Mouse (Mus musculus): ENCODE results near the gene Pcgf3. TPM values are rescaled to one million over a fixed set of nuclear protein-coding genes. Genes with fewer than 3 reads are reported as not detected.

Pcgf3 gene
- polyA plus RNA-seq, 1 experiment from 2014 or later = 20.0 TPM

DNA sequence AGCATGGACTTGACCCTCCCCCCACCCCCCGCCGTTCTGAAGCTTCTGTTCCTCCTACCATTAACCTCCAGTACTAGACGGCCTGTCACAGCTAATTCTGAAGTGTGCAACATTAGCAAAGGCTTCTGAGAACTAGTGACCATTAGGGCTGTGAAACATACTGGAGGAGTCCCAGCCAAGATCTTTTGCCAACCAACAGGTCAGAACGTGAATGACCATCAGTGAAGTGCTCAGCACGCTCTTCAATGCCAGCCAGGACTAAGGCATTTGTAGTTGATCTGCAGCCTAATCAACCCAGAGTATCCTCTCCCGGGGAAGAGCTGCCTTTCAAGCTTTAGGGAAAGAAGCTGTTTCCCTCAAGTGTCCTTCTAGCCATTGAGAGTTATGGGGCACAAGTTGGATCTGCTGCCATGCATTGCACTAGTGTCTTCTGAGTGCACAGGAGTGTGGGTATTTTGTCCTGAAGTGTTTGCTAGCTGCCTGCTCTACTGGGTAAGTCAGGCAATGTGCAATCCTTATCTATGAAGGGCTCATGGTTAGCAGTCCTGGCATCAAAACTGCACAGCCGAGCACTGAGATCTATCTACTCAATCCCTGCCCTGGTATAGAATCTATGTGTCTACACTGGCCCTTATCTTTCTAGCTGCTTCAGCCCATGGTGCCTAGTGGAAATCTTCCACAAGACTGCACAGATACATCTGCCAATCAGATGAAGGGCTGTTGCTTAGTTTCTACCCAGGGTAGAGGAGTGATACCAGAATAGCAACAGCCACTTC lies 82.7 kb downstream of the Pcgf3 start:
- Histone ChIP-seq H3K27ac (no peak overlapping the region), H3K4me1 (no peaks in the 10 kb centered on the region; the same call in 1 of the 2 replicates), H3K36me3 (replicated peaks) (no peaks in the 10 kb centered on the region), H3K4me3 (no peak overlapping the region), H3K9me3 (no peaks in the 10 kb centered on the region), H3K27me3 (ENCODE audit: poor library complexity, severe bottlenecking) (peaks cover 12% of the 10 kb centered on the region)
- DNase-seq (ENCODE audit: extremely low spot score, low spot score) = no peak
- 72% methylated on average over 7 of the region's 7 CpGs for WGBS

GRCm38 (mm10) chr5:108547636-108548035 lies 86.6 kb downstream of the Pcgf3 start:
- 89% methylated on average over 5 of the region's 5 CpGs for WGBS
- DNase-seq (ENCODE audit: extremely low spot score, low spot score) = no peak
- Histone ChIP-seq H3K4me3 (no peak overlapping the region), H3K27ac (no peak overlapping the region), H3K9me3 (no peaks in the 10 kb centered on the region), H3K27me3 (ENCODE audit: poor library complexity, severe bottlenecking) (peaks cover 42% of the 10 kb centered on the region), H3K36me3 (replicated peaks) (no peaks in the 10 kb centered on the region), H3K4me1 (peaks cover 17% of the 10 kb centered on the region)

DNA sequence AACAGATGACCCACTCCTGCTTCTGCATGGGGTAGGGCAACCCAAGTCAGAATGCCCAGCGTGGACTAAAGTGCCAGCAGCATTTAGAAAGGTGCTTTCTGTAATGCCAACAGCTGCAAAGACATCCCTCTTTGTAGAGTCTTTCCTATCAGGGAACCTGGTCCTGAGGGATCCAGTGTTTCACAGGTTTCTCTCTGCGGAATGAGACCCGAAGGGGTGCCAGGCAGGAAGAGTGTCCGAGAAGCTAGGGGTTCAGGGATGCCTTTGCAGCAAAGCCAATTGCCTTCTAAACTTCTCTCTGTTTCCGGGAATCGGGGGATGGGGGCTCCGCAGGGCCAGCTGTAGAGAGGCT lies 88.1 kb downstream of the Pcgf3 start:
- peaks cover 42% of the 10 kb centered on the region for H3K27me3 ChIP-seq (ENCODE audit: poor library complexity, severe bottlenecking)
- H3K9me3 ChIP-seq = no peaks in the 10 kb centered on the region
- WGBS = 18% methylated on average over 7 of the region's 7 CpGs
- no peak for DNase-seq (ENCODE audit: extremely low spot score, low spot score)
- no peak overlapping the region for H3K27ac ChIP-seq
- H3K36me3 ChIP-seq (replicated peaks) = no peaks in the 10 kb centered on the region
- peaks cover 17% of the 10 kb centered on the region for H3K4me1 ChIP-seq
- H3K4me3 ChIP-seq = peak overlapping the region; percentile 57

DNA sequence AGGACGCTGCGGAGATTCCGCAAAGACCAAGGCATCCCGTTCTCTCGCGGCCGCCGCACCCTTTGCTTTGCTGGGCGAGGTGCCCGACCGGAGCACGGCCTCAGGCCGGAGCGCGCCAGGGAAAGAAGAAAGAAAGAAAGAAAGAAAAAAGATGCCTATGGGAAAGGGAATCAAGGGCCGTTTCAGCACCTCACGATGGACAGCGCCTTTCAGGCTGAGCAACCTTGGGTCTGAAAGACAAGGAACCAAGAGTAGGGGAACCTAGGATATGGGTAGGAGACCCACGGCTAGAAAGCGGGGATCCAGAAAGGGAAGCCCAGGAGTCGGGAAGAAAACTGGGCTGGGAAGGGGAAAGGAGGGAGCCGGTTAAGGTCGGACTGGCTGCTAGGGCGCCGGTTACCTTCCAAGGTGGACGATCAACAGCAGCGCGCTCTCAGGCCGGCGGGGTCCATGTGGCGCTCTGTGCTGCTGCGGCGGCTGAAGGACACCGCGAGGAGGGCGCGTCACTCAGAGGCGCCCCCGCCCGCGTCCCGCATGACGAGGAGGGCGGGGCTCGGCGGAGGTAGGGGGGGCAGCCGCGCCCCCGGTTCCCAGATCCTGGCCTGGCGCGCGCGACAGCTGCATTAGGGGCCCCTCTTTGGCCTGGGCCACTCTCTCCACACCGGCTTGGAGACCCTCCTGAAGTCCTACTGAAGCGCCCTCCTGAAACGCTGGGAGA lies 88.6 kb downstream of the Pcgf3 start, which contains the start of gene Cplx1:
Gene Cplx1 (minus strand): TSS at position 536 of the 718 bp plus-strand sequence.
- WGBS = under 1% methylated on average over 56 of the region's 56 CpGs
- H3K27ac ChIP-seq = no peak within 1 kb of the TSS
- H3K4me1 ChIP-seq = peaks cover 17% of the 10 kb centered on the region
- peaks cover 42% of the 10 kb centered on the region for H3K27me3 ChIP-seq (ENCODE audit: poor library complexity, severe bottlenecking)
- peak; percentile 66 for DNase-seq (ENCODE audit: extremely low spot score, low spot score)
- no peaks in the 10 kb centered on the region for H3K9me3 ChIP-seq
- peak within 1 kb of the TSS; percentile 57 for H3K4me3 ChIP-seq
- no peaks in the 10 kb centered on the region for H3K36me3 ChIP-seq (replicated peaks)

GRCm38 (mm10) chr5:108550207-108550594 lies 89.2 kb downstream of the Pcgf3 start:
- Histone ChIP-seq H3K36me3 (replicated peaks) (no peaks in the 10 kb centered on the region), H3K9me3 (no peaks in the 10 kb centered on the region), H3K27ac (no peak overlapping the region), H3K4me1 (peaks cover 17% of the 10 kb centered on the region), H3K27me3 (ENCODE audit: poor library complexity, severe bottlenecking) (peaks cover 42% of the 10 kb centered on the region), H3K4me3 (peak overlapping the region; percentile 57)
- WGBS = under 1% methylated on average over 16 of the region's 16 CpGs
- DNase-seq (ENCODE audit: extremely low spot score, low spot score) = no peak

DNA sequence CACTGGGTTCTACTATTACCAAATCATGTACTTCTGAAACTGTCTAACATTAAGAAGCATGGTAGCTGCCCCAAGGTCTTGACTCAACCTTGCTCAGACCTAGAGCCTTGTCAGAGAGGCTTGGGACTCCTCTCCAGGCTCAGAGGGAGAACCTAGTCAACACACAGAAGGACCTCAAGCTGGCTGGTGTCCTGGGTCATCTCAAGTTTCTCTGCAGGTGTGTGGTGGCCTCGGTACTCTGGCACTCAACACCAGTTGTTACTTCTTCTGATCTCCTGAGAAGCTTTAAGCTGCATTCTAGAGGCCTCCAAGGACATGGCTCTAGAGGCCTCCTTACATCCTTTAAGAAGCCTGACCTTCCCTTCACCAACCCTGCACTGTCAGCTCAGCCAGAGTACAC lies 93.0 kb downstream of the Pcgf3 start:
- no peak overlapping the region for H3K27ac ChIP-seq
- DNase-seq (ENCODE audit: extremely low spot score, low spot score) = no peak
- H3K4me3 ChIP-seq = no peak overlapping the region
- peaks cover 27% of the 10 kb centered on the region for H3K27me3 ChIP-seq (ENCODE audit: poor library complexity, severe bottlenecking)
- WGBS = 72% methylated on average over 1 of the region's 1 CpGs
- H3K9me3 ChIP-seq = no peaks in the 10 kb centered on the region
- H3K36me3 ChIP-seq (replicated peaks) = no peaks in the 10 kb centered on the region
- H3K4me1 ChIP-seq = peaks cover 15% of the 10 kb centered on the region

Other genes starting within 250 kb of the Pcgf3 start
- 51.2 and 51.5 TPM in 2 replicates for gene Dr1, start 192.3 kb upstream of the Pcgf3 start, polyA plus RNA-seq (2016; fragmentation: Nextera tagmentation; extraction: Ambion mirVana)
- gene Pigg, start 148.6 kb upstream of the Pcgf3 start, polyA plus RNA-seq (2016; fragmentation: Nextera tagmentation; extraction: Ambion mirVana) = 7.9 and 8.9 TPM in 2 replicates
- not detected in 2 replicates for gene Gm42517, start 93.3 kb upstream of the Pcgf3 start, polyA plus RNA-seq (2016; fragmentation: Nextera tagmentation; extraction: Ambion mirVana)
- 0.20 TPM in 1 of 2 replicates, not detected in the other for gene Pde6b, start 72.8 kb upstream of the Pcgf3 start, polyA plus RNA-seq (2016; fragmentation: Nextera tagmentation; extraction: Ambion mirVana)
- 391 and 392 TPM in 2 replicates for gene Atp5k, start 26.8 kb upstream of the Pcgf3 start, polyA plus RNA-seq (2016; fragmentation: Nextera tagmentation; extraction: Ambion mirVana)
- gene Mfsd7a, start 12.3 kb upstream of the Pcgf3 start, polyA plus RNA-seq (2016; fragmentation: Nextera tagmentation; extraction: Ambion mirVana) = 0.24 TPM in 1 of 2 replicates, not detected in the other
- 2.6 and 2.7 TPM in 2 replicates for gene Cplx1, start 88.8 kb downstream of the Pcgf3 start, polyA plus RNA-seq (2016; fragmentation: Nextera tagmentation; extraction: Ambion mirVana)
- 62.8 and 64.2 TPM in 2 replicates for gene Gak, start 168.5 kb downstream of the Pcgf3 start, polyA plus RNA-seq (2016; fragmentation: Nextera tagmentation; extraction: Ambion mirVana)
- gene Tmem175, start 168.5 kb downstream of the Pcgf3 start, polyA plus RNA-seq (2016; fragmentation: Nextera tagmentation; extraction: Ambion mirVana) = 17.6 TPM in 2 replicates
- 10.2 and 11.0 TPM in 2 replicates for gene Idua, start 199.1 kb downstream of the Pcgf3 start, polyA plus RNA-seq (2016; fragmentation: Nextera tagmentation; extraction: Ambion mirVana)
- gene Dgkq, start 208.4 kb downstream of the Pcgf3 start, polyA plus RNA-seq (2016; fragmentation: Nextera tagmentation; extraction: Ambion mirVana) = 11.3 and 13.3 TPM in 2 replicates
- 0.77 and 1.0 TPM in 2 replicates for gene Slc26a1, start 214.3 kb downstream of the Pcgf3 start, polyA plus RNA-seq (2016; fragmentation: Nextera tagmentation; extraction: Ambion mirVana)
- 10.4 and 12.3 TPM in 2 replicates for gene Fgfrl1, start 231.2 kb downstream of the Pcgf3 start, polyA plus RNA-seq (2016; fragmentation: Nextera tagmentation; extraction: Ambion mirVana)

Data from forebrain, embryonic 10.5 days (tissue).